Mouse (Mus musculus) B cell, adult 2 months (primary cell): ENCODE results near the gene Adcy6.
A peak's percentile ranks its signal among the peaks of the same experiment; 100 is the strongest.

Experiments
- DNase-seq, 2 experiments: peaks; one replicate each; pipeline ENCODE4 v3.0.0; 2022

The Adcy6 gene

DNA sequence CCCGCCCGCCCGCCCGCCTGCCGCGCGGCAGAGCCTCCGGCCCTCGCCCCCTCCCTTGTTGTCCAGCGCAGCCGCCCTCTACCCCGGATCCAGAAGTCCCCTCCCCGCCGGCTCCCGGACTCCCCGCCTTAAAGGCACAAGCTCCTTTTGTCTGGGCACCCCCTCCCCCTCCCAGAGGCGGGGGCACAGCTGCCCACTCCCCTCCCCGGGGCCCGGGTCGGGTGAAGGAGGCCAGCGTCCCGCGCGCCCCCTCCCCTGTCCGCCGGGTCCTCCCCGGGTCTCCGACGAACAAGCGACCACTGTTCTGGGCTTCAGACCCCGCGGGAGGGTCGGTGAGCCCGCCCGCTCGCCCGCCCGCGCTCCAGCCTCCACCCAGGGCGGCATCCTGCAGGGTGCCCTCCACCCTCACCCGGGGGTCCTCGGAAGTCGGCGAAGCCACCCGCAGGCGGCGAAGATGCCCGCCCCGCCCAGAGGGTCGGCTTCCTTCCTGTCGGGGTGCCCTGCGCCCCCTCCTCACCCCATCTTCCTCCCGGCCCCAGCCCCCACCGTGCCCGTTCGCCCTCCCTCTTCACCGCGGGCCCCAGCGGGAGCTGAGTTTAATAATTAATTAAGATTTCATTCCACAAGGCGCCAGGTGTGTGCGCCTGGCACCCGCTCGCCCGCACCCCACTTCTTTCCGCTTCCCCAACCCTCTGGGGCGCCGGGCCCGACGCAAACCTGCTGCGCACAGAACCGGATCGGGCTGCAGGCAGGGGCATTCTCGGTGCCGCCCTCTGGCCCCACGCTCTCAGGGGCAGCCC, at the start of gene Adcy6:
Gene Adcy6 (minus strand): TSS at position 746 of the 800 bp plus-strand sequence.
- peak; percentile 45 to 50 for DNase-seq

DNA sequence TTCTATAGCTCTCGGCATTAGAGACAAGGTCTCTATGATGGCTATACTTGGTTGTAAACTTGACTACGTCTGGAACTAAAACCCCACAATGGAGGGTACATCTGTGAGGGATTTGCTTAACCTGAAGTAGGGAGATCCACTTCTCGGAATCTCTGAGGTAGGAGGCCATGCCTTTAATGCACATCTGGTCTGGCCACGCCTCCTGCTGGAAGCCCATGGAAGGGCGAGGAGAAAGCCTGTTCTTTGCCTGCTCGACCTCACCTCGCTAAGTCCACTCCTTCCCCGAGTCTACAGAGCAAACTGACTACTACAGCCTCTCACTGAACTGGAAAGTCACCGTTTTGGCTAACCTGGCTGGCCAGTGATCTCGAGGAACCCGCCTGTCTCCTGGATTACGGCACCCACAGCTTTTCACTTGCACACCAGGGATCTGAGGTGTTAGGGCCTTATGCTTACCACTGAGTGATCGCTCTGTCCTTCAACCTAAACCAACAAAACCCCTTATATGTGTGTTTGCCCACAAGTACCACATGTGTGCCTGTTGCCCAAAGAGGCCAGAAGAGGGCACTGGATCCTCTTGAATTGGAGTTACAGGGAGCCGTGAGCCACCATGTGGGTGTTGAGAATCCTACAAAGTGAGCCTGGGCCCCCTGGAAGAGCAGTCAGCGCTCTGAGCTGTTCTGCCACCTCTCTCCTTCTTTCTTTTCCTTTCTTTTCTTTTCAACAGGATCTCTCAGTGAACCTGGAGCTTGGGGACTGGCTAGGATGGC, 47.3 kb upstream of the Adcy6 start:
- DNase-seq = no peak

GRCm38 (mm10) chr15:98652174-98652573, 42.3 kb upstream of the Adcy6 start:
- no peak for DNase-seq

- DNase-seq = no peak
These were observed 41.6 kb upstream of the Adcy6 start for GRCm38 (mm10) chr15:98651431-98651830.

DNA sequence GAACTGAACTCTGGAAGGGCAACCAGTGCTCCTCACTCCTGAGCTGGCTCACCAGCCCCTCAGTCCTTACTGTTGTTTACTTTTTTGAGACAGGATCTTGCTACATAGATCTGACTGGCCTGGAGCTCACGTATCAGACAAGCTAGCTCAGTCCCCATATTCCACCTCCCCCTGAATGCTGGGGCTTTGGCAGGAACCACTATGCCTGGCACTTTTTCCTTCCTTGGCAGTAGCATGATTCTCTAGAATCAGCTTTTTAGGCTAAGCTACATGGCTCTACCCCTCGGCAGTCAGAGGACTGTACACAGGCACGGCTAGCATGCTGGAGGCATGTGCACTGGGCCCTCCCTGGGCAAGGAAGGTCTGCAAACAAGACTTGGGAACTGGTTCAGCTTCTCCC, 38.2 kb upstream of the Adcy6 start:
- no peak for DNase-seq

DNA sequence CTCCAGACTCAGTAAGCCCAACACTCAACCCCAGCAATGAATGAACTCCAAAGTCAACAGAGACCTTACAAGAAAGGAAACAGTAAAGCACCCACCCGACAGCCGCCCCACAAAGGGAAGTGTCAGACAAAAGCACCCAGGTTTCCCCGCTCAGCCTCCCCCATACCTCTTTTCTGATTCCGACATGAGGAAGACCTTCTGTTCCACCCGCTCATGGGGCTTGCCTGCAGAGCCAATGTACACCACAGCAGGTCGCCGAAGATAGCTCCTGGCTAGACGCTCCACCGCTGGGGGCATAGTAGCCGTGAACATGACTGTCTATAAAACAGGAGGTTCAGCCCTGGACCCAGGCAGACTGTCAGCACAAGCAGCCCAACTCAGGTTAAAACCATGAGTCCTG, 37.4 kb upstream of the Adcy6 start:
- DNase-seq = no peak

DNA sequence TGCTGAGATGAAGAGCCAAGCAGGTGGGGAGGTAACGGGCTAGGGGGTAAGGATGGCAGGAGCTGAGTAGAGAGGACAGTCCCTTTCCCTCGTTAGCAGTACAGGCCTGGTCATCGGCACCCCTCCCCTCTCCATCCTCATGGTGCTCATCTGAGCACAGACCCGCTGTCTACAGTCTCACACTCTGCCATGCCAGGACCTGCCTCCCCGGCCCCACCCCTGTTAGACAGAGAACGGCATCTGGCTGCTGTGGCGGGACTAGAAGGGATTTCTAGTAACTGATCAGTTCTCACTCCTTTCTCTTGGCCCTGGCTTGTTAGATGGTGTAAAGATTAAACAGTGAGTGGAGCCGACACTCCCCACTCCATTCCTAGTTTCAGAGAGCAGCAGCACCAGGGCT, 36.9 kb upstream of the Adcy6 start:
- DNase-seq = no peak

DNA sequence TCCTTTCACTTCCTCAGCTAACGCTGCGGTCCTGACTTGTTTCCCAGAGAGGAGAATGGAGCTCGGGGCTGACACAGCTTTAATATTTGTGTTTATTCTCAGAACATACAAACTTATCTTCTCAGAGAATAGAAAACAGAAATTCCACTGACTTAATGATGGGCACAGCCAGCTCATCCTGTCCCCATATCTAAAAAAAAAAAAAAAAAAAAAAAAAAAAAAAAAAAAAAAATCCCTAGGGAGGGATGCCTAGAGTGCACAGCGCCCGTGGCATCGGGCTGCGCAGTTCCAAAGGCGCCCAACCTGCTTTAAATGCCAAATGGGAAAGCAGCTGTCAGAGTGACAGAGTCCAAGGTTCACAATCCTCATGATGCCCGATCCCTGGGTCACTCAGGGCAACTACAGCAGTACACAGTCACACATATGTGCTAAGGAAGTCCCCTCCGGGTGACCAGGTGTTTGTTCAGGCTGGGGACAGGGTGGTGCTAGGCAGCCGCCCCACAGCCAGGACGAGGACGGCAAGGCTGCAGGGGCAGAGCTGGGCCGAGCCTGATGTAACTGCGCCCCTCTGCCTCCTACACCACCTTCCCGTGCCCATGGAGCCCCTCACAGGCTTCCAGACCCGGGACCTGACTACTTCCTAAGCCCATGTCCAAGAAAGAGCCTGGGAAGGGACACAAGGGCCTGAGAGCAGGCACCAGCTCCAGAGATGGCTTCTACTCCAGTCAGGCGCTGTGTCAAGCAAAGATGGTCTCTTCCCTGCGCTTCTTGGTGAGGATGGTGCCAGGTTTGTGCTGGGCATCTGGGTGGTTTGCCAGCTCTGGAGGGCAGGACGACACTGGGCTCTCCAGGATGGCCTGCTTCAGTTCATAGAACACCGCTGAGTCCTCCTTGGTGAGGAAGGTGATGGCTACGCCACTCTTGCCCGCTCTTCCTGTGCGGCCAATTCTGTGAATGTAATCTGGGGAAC, 35.5 kb upstream of the Adcy6 start:
- no peak for DNase-seq

DNA sequence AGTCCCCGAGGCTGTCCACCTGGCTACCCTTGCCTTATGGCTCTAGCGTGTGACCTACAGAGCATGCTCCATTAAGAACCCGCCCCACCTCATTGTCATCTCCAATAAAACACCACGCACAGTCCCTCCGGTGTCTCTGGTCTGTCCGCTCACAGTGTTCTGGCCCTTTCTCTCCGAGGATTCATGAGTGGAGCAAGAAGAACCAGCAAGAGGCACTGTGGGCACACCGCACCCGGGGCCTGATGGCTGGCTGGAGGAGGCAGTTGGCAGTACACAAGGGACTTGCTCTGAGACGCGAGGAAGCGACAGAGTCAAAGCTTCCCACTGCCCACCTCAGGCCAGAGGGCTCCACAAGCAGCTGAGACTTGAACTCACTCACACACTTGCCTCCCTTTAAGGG, 34.5 kb upstream of the Adcy6 start:
- DNase-seq = no peak

- no peak for DNase-seq
These were observed 30.3 kb upstream of the Adcy6 start for GRCm38 (mm10) chr15:98640157-98640556.

DNA sequence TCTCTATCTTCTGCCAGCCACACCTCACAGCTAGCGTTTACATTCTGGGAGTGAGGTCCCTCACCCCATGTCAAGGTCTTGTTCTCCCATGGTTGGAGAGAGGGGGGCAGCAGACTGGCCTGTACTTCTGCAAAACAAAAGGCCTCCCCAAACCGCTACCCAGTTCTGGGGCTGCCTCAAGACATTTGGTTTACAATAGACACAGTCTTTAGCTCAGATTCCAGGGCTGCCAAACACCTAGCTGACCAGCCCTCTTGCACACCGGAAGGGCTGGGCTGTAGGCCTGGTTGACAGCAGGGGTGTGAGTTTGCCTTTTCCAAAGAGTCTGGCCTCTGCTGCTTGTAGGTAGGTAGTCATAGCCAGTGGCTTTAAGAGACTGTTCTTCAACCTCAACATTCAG, 27.3 kb upstream of the Adcy6 start:
- DNase-seq = no peak

DNA sequence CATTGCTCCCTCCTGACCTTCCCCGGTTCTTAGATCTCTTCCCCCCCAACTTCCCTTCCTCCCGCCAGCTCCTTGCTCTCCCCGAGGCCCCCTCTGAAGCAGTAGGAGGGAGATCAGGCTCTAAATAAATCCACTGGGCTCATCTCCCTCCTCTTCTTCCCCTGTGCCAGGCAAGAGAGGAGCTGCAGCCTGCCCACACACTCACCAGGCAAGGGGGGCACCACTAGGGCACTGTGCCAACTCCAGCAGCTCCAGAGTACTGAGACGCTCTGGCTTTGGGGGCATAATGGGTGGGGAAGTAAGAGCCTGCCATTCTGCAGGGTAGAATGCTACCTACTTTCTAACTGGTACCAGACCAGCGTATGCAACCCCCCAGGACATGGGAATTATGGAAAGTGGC, 26.6 kb upstream of the Adcy6 start:
- no peak for DNase-seq

GRCm38 (mm10) chr15:98635291-98635841, 25.5 kb upstream of the Adcy6 start:
- no peak for DNase-seq

DNA sequence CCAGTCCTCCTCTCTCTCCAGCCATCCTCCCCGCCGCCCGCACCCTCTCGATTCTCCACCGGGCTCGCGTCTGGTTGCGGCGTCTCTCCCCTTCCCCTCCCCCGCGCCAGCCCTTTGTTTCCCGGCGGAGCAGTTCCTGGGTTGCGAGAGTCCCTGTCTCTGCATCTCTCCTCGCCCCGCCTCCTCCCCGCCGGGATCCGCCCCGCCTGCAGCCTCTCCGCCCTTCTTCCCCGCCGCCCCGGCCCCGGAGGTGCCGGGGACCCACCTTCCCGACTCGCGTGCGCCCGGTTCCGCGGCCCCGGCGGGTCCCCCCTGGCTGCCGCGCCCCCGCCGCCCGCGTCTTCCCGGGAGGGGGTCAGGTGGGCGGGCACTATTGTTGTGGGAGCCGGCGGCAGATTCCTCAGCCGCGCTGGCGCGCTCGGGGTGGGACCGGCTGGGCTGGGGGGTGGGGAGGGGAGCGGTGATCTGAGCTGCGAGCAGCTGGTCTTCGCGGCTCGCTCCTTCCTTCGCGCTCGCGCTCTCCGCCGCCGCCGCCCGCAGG, 24.7 kb upstream of the Adcy6 start:
- peak; percentile 45 to 46 for DNase-seq

- DNase-seq = peak; percentile 26 to 34
These were observed 24.1 kb upstream of the Adcy6 start for GRCm38 (mm10) chr15:98633822-98634470.

- DNase-seq = peak; percentile 43 to 50
These were observed 23.0 kb upstream of the Adcy6 start for GRCm38 (mm10) chr15:98632921-98633320.

DNA sequence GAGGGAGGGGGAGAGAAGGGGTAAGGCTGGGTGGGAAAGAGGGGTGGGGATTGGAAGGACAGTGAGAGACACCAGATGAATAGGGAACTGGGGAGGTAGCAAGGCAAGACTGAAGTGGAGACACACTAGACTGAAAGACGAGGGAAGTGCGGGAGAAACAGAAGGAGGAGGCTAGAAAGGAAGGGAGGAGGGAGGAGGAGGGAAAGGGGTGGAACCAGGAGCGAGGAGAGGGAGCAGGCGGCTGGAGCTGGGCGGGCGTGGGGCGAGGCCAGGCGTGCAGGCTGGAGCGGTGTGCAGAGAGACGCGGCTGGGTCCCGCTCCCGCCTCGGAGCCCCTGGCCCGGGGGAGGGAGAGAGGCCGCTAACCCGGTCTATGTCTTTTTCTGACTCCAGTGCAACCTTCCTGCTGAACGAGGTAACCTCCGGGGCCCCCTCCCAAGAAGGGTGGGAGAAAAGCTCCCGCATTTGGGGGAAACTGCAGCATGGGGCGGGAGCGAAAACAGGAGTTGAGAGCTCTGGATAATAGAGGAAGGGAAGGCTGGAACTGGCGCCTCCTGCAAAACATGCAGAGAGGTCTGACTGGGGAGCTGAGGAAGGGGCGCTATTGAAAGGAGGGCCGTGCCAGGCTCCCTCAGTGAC, 22.4 kb upstream of the Adcy6 start:
- no peak for DNase-seq

DNA sequence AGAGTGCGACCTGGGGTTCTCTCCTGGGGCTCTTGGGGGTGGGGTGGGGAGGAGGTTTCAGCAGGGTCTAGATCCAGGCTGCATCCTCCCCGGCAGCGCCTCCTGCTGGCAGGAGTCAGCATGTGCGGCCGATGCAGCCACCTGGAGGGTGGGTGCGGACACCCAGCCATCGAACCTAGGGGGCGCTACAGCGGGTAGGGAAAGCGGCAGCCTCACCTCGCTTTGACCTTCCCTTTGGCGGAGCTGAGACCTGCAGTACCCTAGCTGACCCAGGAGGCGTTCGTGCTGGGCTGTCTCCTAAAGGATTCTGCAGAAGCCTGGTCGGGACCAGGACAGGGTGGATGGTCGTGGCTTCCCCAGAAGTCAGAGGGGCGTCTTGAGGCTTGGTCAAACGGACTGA, 21.6 kb upstream of the Adcy6 start:
- peak; percentile 88 for DNase-seq

GRCm38 (mm10) chr15:98630540-98630939, 20.7 kb upstream of the Adcy6 start, which contains the start of gene Cacnb3:
TSS of gene Cacnb3 (plus strand) at chr15:98630840.
- no peak for DNase-seq

GRCm38 (mm10) chr15:98629464-98629863, 19.6 kb upstream of the Adcy6 start:
- DNase-seq = no peak

GRCm38 (mm10) chr15:98628589-98629254, 18.8 kb upstream of the Adcy6 start:
- DNase-seq = no peak
